Mouse (Mus musculus) cortical plate, adult 2 months (tissue): ENCODE measurements around the gene Cadps2.

ENCODE experiments used
- CTCF ChIP-seq: fragments of 200-500 bp; IDR thresholded peaks from 2 replicates; pipeline ENCODE4 v1.5.1; 2011; ENCODE audit warnings: mild to moderate bottlenecking, control low read depth, low read length; ENCODE audit not compliant: insufficient read depth; ENCODE audit errors: extremely low read depth
- POLR2A ChIP-seq: fragments of 200-500 bp; IDR thresholded peaks from 2 replicates; pipeline ENCODE4 v1.6.1; 2011; ENCODE audit warnings: mild to moderate bottlenecking, low read length, control low read depth; ENCODE audit not compliant: insufficient read depth; ENCODE audit errors: extremely low read depth

- TF ChIP-seq POLR2A (no peak), CTCF (no peak)
These were observed 110.6 kb downstream of the Cadps2 start for GRCm38 (mm10) chr6:23728620-23729019.
